Mouse (Mus musculus): Measurements from ENCODE around the gene Dagla. TPM values are rescaled to one million over a fixed set of nuclear protein-coding genes. Genes with fewer than 3 reads are reported as not detected.

Gene Dagla
- polyA plus RNA-seq, 1 experiment from 2014 or later = 3.4 TPM

DNA sequence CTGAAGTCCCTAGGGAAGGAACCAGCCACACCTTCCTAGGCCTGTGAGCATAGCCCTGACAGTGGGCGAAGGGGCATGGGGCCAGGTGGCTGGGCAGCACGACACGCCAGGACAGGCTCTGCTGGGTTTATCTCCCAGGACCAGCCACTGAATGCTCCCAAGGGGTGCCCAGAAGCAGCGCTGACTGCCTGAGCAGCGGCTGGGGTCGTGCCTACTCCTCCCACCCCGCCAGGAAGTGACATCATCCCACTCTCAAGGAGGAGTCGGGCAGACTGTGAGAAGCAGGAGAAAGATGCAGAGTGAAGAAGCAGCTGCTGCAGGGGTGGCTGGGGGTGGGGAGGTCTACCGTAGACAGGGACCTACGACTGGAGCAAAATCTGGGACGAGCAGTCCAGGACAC, 31.9 kb downstream of the Dagla start:
- Histone ChIP-seq H3K4me3 (ENCODE audit: low read depth, low read length) (no peak overlapping the region), H3K4me2 (peak overlapping the region; percentile 43; the same call in 1 of the 2 replicates), H3K27me3 (ENCODE audit: insufficient read depth, low read length) (no peaks in the 10 kb centered on the region), H3K9me3 (ENCODE audit: low read depth, low read length) (no peaks in the 10 kb centered on the region), H3K27ac (ENCODE audit: low read depth) (peak overlapping the region; percentile 50; the same call in 1 of the 2 replicates), H3K36me3 (ENCODE audit: insufficient read depth) (no peaks in the 10 kb centered on the region), H3K9ac (peak overlapping the region; percentile 20), H3K4me1 (ENCODE audit: insufficient read depth) (peaks cover 11% of the 10 kb centered on the region; the same call in 1 of the 2 replicates)
- no peak for TF ChIP-seq CTCF (IDR thresholded peaks at IDR 0.05; ENCODE audit: low read depth)
- peak; percentile 57; the same call in 1 of the 2 replicates for ATAC-seq (ENCODE audit: insufficient read depth)
- WGBS = 15% methylated on average over 11 of the region's 11 CpGs
- peak; percentile 66 for DNase-seq

- 83% methylated on average over 7 of the region's 7 CpGs for WGBS
- DNase-seq (no peak), ATAC-seq (ENCODE audit: insufficient read depth) (no peak)
- no peaks in the 10 kb centered on the region for H3K27me3 ChIP-seq (ENCODE audit: insufficient read depth, low read length)
- no peaks in the 10 kb centered on the region for H3K36me3 ChIP-seq (ENCODE audit: insufficient read depth)
- H3K4me2 ChIP-seq = no peak overlapping the region
- no peak overlapping the region for H3K27ac ChIP-seq (ENCODE audit: low read depth)
- no peak for TF ChIP-seq CTCF (IDR thresholded peaks at IDR 0.05; ENCODE audit: low read depth)
- H3K9ac ChIP-seq = no peak overlapping the region
- no peak overlapping the region for H3K4me3 ChIP-seq (ENCODE audit: low read depth, low read length)
- peaks cover 17% of the 10 kb centered on the region; the same call in 1 of the 2 replicates for H3K4me1 ChIP-seq (ENCODE audit: insufficient read depth)
- no peaks in the 10 kb centered on the region for H3K9me3 ChIP-seq (ENCODE audit: low read depth, low read length)
These were observed 33.1 kb downstream of the Dagla start for GRCm38 (mm10) chr19:10271592-10271991.

DNA sequence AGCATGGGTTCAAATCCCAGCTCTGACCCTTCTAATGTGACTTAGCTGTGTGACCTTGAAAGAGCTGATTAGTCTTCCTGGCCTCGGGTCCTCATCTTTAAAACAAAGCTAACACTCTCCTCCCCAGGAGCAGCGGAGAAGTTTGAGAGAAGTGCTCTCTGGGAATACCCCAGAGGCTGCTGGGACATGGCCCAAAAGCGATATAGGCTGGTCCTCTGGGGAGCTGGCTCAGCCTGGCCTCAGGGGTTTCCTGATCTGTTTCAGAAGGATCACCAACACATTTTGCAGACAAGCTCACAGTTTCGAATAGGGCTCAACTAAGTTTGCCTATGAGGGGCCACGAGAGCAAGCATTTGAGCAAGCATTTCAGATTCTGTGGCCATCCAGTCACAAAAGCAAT, 34.3 kb downstream of the Dagla start:
- H3K9me3 ChIP-seq (ENCODE audit: low read depth, low read length) = no peaks in the 10 kb centered on the region
- H3K4me1 ChIP-seq (ENCODE audit: insufficient read depth) = peaks cover 18% of the 10 kb centered on the region; the same call in 1 of the 2 replicates
- TF ChIP-seq CTCF (IDR thresholded peaks at IDR 0.05; ENCODE audit: low read depth) = no peak
- ATAC-seq (ENCODE audit: insufficient read depth) (no peak), DNase-seq (no peak)
- no peak overlapping the region for H3K4me3 ChIP-seq (ENCODE audit: low read depth, low read length)
- WGBS = 80% methylated on average over 5 of the region's 5 CpGs
- no peak overlapping the region for H3K9ac ChIP-seq
- no peak overlapping the region for H3K4me2 ChIP-seq
- no peaks in the 10 kb centered on the region for H3K27me3 ChIP-seq (ENCODE audit: insufficient read depth, low read length)
- H3K36me3 ChIP-seq (ENCODE audit: insufficient read depth) = no peaks in the 10 kb centered on the region
- H3K27ac ChIP-seq (ENCODE audit: low read depth) = no peak overlapping the region

- H3K36me3 ChIP-seq (ENCODE audit: insufficient read depth) = no peaks in the 10 kb centered on the region
- no peak overlapping the region for H3K4me3 ChIP-seq (ENCODE audit: low read depth, low read length)
- H3K9me3 ChIP-seq (ENCODE audit: low read depth, low read length) = no peaks in the 10 kb centered on the region
- H3K4me1 ChIP-seq (ENCODE audit: insufficient read depth) = peaks cover 16% of the 10 kb centered on the region; the same call in 1 of the 2 replicates
- no peak overlapping the region for H3K9ac ChIP-seq
- H3K4me2 ChIP-seq = no peak overlapping the region
- no peak overlapping the region for H3K27ac ChIP-seq (ENCODE audit: low read depth)
- WGBS = 79% methylated on average over 15 of the region's 15 CpGs
- ATAC-seq (ENCODE audit: insufficient read depth) (no peak), DNase-seq (no peak)
- H3K27me3 ChIP-seq (ENCODE audit: insufficient read depth, low read length) = no peaks in the 10 kb centered on the region
- no peak for TF ChIP-seq CTCF (IDR thresholded peaks at IDR 0.05; ENCODE audit: low read depth)
These were observed 35.8 kb downstream of the Dagla start for GRCm38 (mm10) chr19:10268851-10269250.

DNA sequence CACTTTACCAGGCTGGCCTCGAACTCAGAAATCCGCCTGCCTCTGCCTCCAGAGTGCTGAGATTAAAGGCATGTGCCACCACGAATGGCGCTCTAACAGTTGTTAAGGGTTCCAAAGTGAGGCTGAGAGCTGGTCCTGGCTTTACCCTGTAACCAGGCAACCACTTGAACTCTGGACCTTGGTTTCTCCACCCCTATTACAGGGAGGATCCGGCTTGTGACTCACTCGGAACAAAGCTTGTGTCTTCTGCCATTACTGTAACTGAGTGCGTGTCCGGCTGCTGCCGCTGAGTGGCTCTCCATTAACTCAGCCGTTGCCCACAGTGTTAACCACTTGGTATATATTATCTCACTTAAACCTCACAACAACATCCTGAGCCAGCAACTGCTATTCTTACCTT, 36.7 kb downstream of the Dagla start:
- DNase-seq (no peak), ATAC-seq (ENCODE audit: insufficient read depth) (no peak)
- Histone ChIP-seq H3K9ac (no peak overlapping the region), H3K4me2 (no peak overlapping the region), H3K27me3 (ENCODE audit: insufficient read depth, low read length) (no peaks in the 10 kb centered on the region), H3K9me3 (ENCODE audit: low read depth, low read length) (no peaks in the 10 kb centered on the region), H3K4me1 (ENCODE audit: insufficient read depth) (peaks cover 11% of the 10 kb centered on the region; the same call in 1 of the 2 replicates), H3K4me3 (ENCODE audit: low read depth, low read length) (no peak overlapping the region), H3K36me3 (ENCODE audit: insufficient read depth) (no peaks in the 10 kb centered on the region), H3K27ac (ENCODE audit: low read depth) (no peak overlapping the region)
- no peak for TF ChIP-seq CTCF (IDR thresholded peaks at IDR 0.05; ENCODE audit: low read depth)
- 82% methylated on average over 10 of the region's 10 CpGs for WGBS

GRCm38 (mm10) chr19:10267057-10267456, 37.6 kb downstream of the Dagla start:
- Histone ChIP-seq H3K36me3 (ENCODE audit: insufficient read depth) (no peaks in the 10 kb centered on the region), H3K9ac (no peak overlapping the region), H3K4me1 (ENCODE audit: insufficient read depth) (peaks cover 7% of the 10 kb centered on the region; the same call in 1 of the 2 replicates), H3K27ac (ENCODE audit: low read depth) (peak overlapping the region; percentile 74), H3K4me3 (ENCODE audit: low read depth, low read length) (no peak overlapping the region), H3K27me3 (ENCODE audit: insufficient read depth, low read length) (no peaks in the 10 kb centered on the region), H3K4me2 (no peak overlapping the region), H3K9me3 (ENCODE audit: low read depth, low read length) (no peaks in the 10 kb centered on the region)
- DNase-seq = no peak
- 31% methylated on average over 15 of the region's 15 CpGs for WGBS
- ATAC-seq (ENCODE audit: insufficient read depth) = 0 out of 2 replicates have a peak, but pooled peaks have one; percentile 10
- TF ChIP-seq CTCF (IDR thresholded peaks at IDR 0.05; ENCODE audit: low read depth) = no peak

DNA sequence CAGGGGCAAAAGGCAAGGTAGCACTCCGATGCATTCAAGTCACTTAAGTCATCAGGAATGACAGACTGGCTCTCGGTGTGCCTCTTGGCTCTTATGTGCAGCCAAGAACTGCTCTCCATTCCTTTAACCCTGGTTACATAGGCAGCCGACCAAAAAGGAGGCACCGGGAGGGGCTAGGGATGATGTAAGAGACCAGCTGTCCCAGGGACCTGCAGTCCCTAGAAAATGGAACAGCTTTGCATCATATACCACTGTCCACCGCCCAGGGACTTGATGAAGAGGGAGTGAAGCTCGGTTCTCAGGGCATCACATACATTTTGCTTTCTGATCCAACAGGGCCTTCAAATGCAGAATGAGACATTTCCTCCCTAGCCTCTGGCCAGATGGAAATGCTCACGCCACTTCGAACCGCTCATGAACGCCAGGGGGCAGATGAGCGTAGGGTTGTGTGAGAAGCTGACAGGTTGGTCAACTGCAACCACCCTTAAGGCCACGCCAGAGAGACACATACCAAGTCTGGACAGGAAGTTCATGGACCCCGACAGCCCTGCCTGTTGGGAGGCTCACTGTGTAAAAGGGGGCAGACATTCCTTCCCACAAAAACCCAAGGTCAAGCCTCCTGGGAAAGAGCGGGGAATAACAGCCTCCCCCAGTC, 38.4 kb downstream of the Dagla start:
- 13% methylated on average over 14 of the region's 14 CpGs for WGBS
- Histone ChIP-seq H3K9ac (no peak overlapping the region), H3K4me1 (ENCODE audit: insufficient read depth) (peaks cover 7% of the 10 kb centered on the region; the same call in 1 of the 2 replicates), H3K9me3 (ENCODE audit: low read depth, low read length) (no peaks in the 10 kb centered on the region), H3K27me3 (ENCODE audit: insufficient read depth, low read length) (no peaks in the 10 kb centered on the region), H3K4me2 (no peak overlapping the region), H3K36me3 (ENCODE audit: insufficient read depth) (no peaks in the 10 kb centered on the region), H3K27ac (ENCODE audit: low read depth) (peak overlapping the region; percentile 74), H3K4me3 (ENCODE audit: low read depth, low read length) (no peak overlapping the region)
- peak; percentile 94 for TF ChIP-seq CTCF (IDR thresholded peaks at IDR 0.05; ENCODE audit: low read depth)
- peak; percentile 95 for DNase-seq
- peak; percentile 80 for ATAC-seq (ENCODE audit: insufficient read depth)

Data from lung, embryonic 14.5 days (tissue).